Mouse (Mus musculus): ENCODE measurements at regions not wholly inside any gene's neighbourhood (a gene's known extent, or its start where the extent isn't known, plus 50 kb on each side); places are given as distances from the start of the nearest gene placed in this dataset.
A peak's percentile ranks its signal among the peaks of the same experiment; 100 is the strongest.
"Not testable (repeated sequence)": the region's sequence is repeated elsewhere in the genome, so short reads cannot be mapped to it uniquely, and the experiment has no call there.

DNA sequence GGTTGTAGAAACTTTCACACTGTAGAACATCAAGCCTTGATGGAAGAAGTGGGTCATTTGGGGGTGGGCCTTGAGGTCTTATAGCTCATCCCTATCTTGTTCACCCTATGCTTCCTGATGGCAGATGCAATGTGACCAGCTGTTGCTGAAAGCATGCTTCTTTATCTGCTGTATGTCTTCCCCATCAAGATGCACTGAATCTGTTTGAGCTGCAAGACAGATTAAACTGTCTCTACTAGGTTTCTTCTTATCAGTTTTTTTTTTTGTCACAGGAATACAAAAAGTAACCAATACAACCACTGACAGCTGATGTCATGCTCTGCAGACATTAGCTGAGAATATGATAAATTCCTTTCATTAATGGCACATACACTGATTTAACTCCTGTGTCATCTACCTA is 505.0 kb upstream of the Fam160b2 start:
- DNase-seq (ENCODE audit: low read depth), result no peak

GRCm38 (mm10) chr14:71103955-71104354 is 504.3 kb upstream of the Fam160b2 start:
- peak; percentile 35 for DNase-seq (ENCODE audit: low read depth)

DNA sequence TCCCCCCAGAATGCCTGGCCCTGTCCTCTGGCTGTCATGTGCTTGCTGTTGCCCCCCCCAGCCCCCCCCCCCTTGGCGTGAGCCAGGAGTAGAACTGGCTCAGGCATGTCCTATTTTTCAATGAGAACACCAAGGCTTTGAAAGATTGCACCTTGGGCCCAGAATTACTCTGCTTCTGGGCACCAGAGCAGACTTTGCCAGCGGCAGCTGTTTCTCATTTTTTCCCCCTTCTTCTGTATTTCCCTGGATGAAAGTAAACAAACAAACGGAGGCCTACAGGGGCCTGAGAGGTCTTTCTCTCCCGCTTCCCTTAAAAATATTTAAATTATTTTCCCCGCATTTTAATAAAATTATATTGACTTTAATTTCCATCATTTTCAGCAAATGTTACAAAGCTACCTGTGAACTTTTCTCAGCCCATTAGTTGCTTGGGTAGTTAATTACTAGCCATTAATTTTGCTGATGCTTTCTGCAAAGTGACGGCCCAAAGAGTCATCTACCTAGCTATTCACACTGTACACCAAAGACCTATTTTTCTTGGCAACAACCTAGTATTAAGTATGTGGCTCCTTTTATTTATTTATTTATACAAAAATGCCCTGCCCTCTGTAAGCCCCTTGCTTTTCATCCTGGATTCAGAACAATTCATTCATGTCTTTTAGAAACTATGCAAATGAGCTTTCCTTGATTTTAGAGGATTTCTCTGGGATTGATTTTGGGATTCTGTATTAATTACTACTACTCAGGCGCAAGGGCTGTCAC is 496.2 kb upstream of the Fam160b2 start:
- DNase-seq (ENCODE audit: low read depth), result no peak

GRCm38 (mm10) chr14:71092626-71093326 is 493.1 kb upstream of the Fam160b2 start:
- no peak for DNase-seq (ENCODE audit: low read depth)

DNA sequence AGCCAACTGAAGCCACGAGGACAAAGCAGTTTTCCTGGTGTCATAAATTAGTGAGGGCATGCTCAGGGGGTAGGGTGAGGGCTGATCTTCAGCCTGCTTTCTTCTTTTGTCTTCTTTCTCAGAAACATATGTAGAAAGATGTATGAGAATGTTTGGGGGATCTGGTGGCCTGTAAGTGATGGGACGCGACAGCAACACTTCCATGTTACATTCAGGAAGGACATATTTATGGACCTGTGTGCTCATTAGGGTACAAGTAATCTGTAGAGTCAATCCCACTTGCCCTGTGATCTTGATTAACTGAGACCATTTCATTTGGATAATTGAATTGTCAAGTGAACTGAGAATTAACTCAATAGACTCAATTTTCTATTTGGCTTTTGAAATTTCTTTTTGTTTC is 486.1 kb upstream of the Fam160b2 start:
- DNase-seq (ENCODE audit: low read depth), result no peak

- DNase-seq (ENCODE audit: low read depth), result no peak
These were observed 482.7 kb upstream of the Fam160b2 start for GRCm38 (mm10) chr14:71082327-71082726.

- DNase-seq (ENCODE audit: low read depth), result peak; percentile 15
These were observed 476.0 kb upstream of the Fam160b2 start for GRCm38 (mm10) chr14:71075671-71076070.

GRCm38 (mm10) chr14:71074019-71074418 is 474.4 kb upstream of the Fam160b2 start:
- no peak for DNase-seq (ENCODE audit: low read depth)

GRCm38 (mm10) chr14:71065669-71066068 is 466.0 kb upstream of the Fam160b2 start:
- DNase-seq (ENCODE audit: low read depth), result no peak

DNA sequence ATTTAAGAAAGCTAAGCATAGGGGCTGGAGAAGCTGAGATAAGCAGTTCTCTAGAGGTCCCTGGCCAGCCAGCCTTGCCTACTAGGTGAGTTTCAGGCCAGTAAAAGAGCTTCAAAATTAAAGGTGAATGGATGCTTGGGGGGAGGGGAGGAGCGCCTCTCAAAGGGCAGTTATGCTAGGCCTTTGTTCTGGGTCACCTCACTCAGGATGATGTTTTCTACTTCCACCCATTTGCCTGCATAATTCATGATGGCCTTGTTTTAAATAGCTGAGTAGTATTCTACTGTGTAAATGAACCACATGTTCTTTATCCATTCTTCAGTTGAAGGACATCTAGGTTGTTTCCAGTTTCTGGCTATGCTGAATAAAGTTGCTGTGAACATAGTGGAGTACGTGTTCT is 457.0 kb upstream of the Fam160b2 start:
- DNase-seq (ENCODE audit: low read depth), result no peak

DNA sequence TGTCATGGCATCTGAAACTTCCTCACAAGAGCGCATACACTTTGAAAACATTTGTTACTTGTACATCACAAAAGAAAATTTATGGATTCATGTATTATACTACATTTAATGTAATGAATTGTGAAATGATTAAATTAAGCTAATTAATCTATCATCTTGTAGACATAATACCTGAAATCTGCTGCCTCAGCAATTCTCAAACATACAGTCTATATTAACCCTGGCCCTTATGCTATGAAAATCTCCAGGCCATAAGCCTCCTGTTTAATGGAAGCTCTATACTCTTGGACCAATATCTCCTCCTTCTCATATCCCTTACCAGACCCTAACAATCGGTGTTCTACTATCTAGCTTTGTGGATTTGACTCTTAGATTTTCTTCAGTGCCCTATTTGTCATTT is 455.8 kb upstream of the Fam160b2 start:
- no peak for DNase-seq (ENCODE audit: low read depth)

DNA sequence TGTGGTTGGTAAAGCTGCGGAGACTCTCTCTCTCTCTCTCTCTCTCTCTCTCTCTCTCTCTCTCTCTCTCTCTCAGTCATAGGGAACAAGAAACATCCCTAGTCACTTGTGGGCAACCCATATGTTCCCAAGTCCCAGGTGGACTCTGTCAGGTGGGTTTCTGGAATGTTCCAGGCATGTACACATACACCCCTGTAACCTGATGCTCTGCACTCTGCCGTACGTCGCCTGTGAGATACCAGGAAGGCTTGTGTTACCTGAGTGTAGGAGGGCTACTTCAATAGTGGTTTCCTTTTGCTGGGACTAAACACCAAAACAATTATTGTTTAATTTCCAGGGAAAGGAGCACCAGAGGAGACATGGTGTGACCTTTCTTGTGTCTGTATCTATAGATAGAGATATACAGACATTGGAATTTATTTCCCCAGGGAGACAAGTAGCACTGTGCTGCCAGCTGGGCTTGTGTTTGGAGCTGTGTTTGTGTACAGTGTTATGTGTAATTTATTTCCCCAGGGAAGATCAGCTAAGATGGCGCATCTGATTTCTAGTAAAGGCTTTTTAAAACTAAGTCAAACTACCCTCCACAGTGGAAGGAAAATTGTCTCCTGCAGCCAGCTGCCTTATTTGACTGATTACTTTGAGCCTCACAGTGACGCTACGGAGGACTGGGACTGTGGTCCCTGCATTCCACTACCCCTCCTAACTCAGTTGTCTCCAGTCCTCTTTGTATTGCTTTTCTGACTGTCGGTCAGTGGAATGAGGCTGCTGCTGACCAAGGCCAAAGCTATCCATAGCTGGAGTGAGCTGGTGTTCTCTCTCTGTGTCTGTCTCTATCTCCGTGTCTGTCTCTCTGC is 454.4 kb upstream of the Fam160b2 start:
- no peak for DNase-seq (ENCODE audit: low read depth)

DNA sequence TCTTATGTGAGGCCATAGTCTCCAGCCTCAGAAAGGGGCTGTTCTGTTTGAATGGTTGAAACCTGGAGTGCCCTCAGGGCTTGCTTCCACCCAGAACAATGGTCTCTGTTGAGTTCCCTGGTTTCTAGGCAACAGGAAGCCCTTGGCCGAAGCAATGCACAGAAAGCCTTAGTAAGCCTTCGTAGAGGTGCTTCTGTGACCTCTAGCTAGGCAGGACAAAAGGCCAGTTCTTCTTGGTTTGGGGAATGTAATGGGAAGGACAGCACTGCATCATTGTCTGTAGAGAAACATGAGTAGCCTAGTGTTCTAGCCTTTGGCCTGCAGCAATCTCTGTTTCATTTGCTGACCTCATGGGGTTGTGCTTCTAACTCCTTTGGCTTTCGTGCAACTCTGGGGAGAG is 447.5 kb upstream of the Fam160b2 start:
- DNase-seq (ENCODE audit: low read depth), result no peak

- DNase-seq (ENCODE audit: low read depth), result not testable (repeated sequence)
These were observed 444.5 kb upstream of the Fam160b2 start for GRCm38 (mm10) chr14:71043879-71044770.

DNA sequence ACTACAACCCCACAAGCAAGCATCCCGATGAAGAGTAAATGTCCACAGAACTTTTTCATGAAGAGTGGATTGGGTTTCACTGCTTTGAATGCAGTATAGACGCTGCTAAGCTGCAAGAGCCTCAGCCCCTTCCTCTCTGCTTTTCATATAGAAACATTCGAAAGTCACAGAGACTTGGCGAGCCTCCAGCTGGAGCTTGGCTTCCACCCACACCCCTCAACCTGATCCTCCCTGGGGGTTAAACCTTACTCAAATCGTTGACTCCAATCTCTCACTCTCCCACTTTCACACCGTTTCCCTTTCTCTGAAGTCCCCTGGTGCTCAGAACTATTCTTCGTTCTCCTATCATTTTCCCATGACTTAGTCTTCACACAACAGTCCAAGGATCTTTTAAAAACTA is 437.0 kb upstream of the Fam160b2 start:
- no peak for DNase-seq (ENCODE audit: low read depth)

DNA sequence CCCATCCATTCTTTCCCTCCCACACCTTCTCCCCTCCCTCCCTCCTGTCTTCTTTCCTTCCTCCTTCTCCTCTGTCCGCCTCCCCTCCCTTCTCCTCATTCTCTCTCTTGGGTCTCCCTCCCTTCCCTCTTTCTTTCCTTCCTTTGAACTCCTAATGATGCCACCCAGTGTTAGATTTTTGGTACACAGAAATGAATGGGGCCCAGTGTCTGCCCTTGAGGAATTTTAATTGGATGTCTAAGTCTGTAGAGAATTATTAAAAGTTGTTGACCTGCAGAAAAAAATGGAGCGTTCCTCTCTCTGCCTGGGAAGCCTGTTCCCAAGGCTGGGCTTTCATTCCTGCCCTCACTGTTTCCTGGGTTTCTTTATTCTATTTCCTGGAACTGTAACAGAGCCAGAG is 434.0 kb upstream of the Fam160b2 start:
- no peak for DNase-seq (ENCODE audit: low read depth)

GRCm38 (mm10) chr14:71030164-71030880 is 430.7 kb upstream of the Fam160b2 start:
- DNase-seq (ENCODE audit: low read depth), result no peak

All from induced T-regulatory cell, adult 2 months (primary cell).